Mouse (Mus musculus) NIH3T3 (cell line): ENCODE results near the gene Cript.
"Not testable (repeated sequence)": the region's sequence is repeated elsewhere in the genome, so short reads cannot be mapped to it uniquely, and the experiment has no call there.

Experiments used
- DNase-seq: peaks from one replicate; pipeline ENCODE4 v3.0.0-alpha.2; 2012; ENCODE audit warnings: low read depth

Cript gene

GRCm38 (mm10) chr17:87050469-87051175, 25.3 kb downstream of the Cript start:
- peak; percentile 55 for DNase-seq

- no peak for DNase-seq
Measured at GRCm38 (mm10) chr17:87051652-87052051, 26.3 kb downstream of the Cript start.

GRCm38 (mm10) chr17:87052432-87052831, 27.1 kb downstream of the Cript start:
- DNase-seq: no peak

- no peak for DNase-seq
Measured at GRCm38 (mm10) chr17:87053921-87054320, 28.6 kb downstream of the Cript start.

- peak; percentile 29 for DNase-seq
Measured at GRCm38 (mm10) chr17:87055051-87055459, 29.7 kb downstream of the Cript start.

GRCm38 (mm10) chr17:87055663-87056062, 30.3 kb downstream of the Cript start:
- no peak for DNase-seq

- no peak for DNase-seq
Measured at GRCm38 (mm10) chr17:87056761-87057160, 31.4 kb downstream of the Cript start.

- peak; percentile 94 for DNase-seq
Measured at GRCm38 (mm10) chr17:87057486-87058266, 32.3 kb downstream of the Cript start.

GRCm38 (mm10) chr17:87062639-87063038, 37.3 kb downstream of the Cript start:
- no peak for DNase-seq

- DNase-seq: no peak
Measured at GRCm38 (mm10) chr17:87063461-87063860, 38.1 kb downstream of the Cript start.

GRCm38 (mm10) chr17:87063969-87064368, 38.6 kb downstream of the Cript start:
- DNase-seq: no peak

- no peak for DNase-seq
Measured at GRCm38 (mm10) chr17:87068997-87069396, 43.6 kb downstream of the Cript start.

GRCm38 (mm10) chr17:87072183-87072582, 46.8 kb downstream of the Cript start:
- not testable (repeated sequence) for DNase-seq

- DNase-seq: peak; percentile 64
Measured at GRCm38 (mm10) chr17:87072766-87073440, 47.6 kb downstream of the Cript start.

GRCm38 (mm10) chr17:87073470-87073869, 48.1 kb downstream of the Cript start:
- no peak for DNase-seq

GRCm38 (mm10) chr17:87078217-87078616, 52.9 kb downstream of the Cript start:
- DNase-seq: not testable (repeated sequence)

- DNase-seq: no peak
Measured at GRCm38 (mm10) chr17:87080724-87081123, 55.4 kb downstream of the Cript start.

- no peak for DNase-seq
Measured at GRCm38 (mm10) chr17:87082547-87082946, 57.2 kb downstream of the Cript start.

GRCm38 (mm10) chr17:87083671-87084070, 58.3 kb downstream of the Cript start:
- DNase-seq: no peak
